Mouse (Mus musculus) C2C12 (cell line): ENCODE data around the gene Mal. TPM values are rescaled to one million over a fixed set of nuclear protein-coding genes. Genes with fewer than 3 reads are reported as not detected.

Experiments used
- H3K27me3 ChIP-seq: one replicate; pipeline ENCODE4 v1.6.1; 2011; ENCODE audit not compliant: control insufficient read depth, insufficient read depth, insufficient read length
- H3K36me3 ChIP-seq: one replicate; pipeline ENCODE4 v1.6.1; 2011; ENCODE audit not compliant: control insufficient read depth, insufficient read depth
- H3K4me3 ChIP-seq: one replicate; pipeline ENCODE4 v1.5.1; 2011; ENCODE audit warnings: mild to moderate bottlenecking, control low read depth; ENCODE audit not compliant: poor library complexity, insufficient read depth, severe bottlenecking
- H3K79me2 ChIP-seq: one replicate; pipeline ENCODE4 v1.6.1; 2011; ENCODE audit not compliant: control insufficient read depth, insufficient read depth
- H3K79me3 ChIP-seq: one replicate; pipeline ENCODE4 v1.6.1; 2011; ENCODE audit warnings: low read depth, control low read depth
- H3ac ChIP-seq: one replicate; pipeline ENCODE3; 2011; ENCODE audit warnings: low read depth; ENCODE audit not compliant: control insufficient read depth, insufficient read length
- CEBPB ChIP-seq: IDR thresholded peaks from one replicate; pipeline ENCODE4 v1.6.1; 2011; ENCODE audit warnings: low read depth, mild to moderate bottlenecking, control low read depth, moderate library complexity
- CTCF ChIP-seq: IDR thresholded peaks from one replicate; pipeline ENCODE4 v1.5.1; 2011; ENCODE audit not compliant: control insufficient read depth, insufficient read depth, insufficient read length
- FOSL1 ChIP-seq: IDR thresholded peaks from one replicate; pipeline ENCODE4 v1.8.0; 2011; ENCODE audit warnings: mild to moderate bottlenecking, low read length; ENCODE audit not compliant: poor library complexity, insufficient read depth, severe bottlenecking
- MAX ChIP-seq: IDR thresholded peaks from one replicate; pipeline ENCODE4 v1.6.1; 2011; ENCODE audit warnings: mild to moderate bottlenecking, control low read depth
- MYOD1 ChIP-seq: IDR thresholded peaks from one replicate; pipeline ENCODE4 v1.6.1; 2011; ENCODE audit warnings: low read depth; ENCODE audit not compliant: control insufficient read depth, insufficient read length
- MYOG ChIP-seq: IDR thresholded peaks from one replicate; pipeline ENCODE4 v1.6.1; 2011; ENCODE audit not compliant: control insufficient read depth, insufficient read length; ENCODE audit errors: extremely low read depth
- USF1 ChIP-seq: IDR thresholded peaks from one replicate; pipeline ENCODE4 v1.6.1; 2011; ENCODE audit warnings: low read depth, mild to moderate bottlenecking, control low read depth, moderate library complexity
- polyA plus RNA-seq: library from polyadenylated mRNA; unstranded; fragments of >200 nt; fragmentation: generic; extraction: Trizol; gene quantifications from one replicate; pipeline ENCODE4 v1.2.1, GENCODE M21; 2012; ENCODE audit warnings: missing spikeins

Gene Mal
- polyA plus RNA-seq, 1 experiment: 0.12 TPM

DNA sequence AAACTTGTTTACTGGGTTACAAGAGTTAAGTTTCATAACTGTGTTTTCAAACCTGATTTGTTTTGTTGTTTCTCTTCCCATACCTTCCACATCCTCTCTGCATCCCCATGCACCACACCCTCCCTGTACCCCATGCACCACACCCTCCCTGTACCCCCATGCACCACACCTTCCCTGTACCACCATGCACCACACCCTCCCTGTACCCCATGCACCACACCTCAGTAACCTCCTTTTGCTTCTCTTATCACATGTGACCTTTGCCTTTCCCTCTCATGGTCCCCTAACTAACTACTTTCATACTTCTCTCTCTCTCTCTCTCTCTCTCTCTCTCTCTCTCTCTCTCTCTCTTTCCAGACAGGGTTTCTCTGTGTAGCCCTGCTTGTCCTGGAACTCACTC is 10.5 kb upstream of the Mal start:
- Histone ChIP-seq H3K79me2 (no peaks in the 10 kb centered on the region), H3K79me3 (no peaks in the 10 kb centered on the region), H3K27me3 (no peaks in the 10 kb centered on the region), H3ac (no peak overlapping the region), H3K36me3 (no peaks in the 10 kb centered on the region), H3K4me3 (no peak overlapping the region)
- TF ChIP-seq USF1 (no peak), FOSL1 (no peak), MYOG (no peak), MAX (no peak), CEBPB (no peak), CTCF (no peak), MYOD1 (no peak)

DNA sequence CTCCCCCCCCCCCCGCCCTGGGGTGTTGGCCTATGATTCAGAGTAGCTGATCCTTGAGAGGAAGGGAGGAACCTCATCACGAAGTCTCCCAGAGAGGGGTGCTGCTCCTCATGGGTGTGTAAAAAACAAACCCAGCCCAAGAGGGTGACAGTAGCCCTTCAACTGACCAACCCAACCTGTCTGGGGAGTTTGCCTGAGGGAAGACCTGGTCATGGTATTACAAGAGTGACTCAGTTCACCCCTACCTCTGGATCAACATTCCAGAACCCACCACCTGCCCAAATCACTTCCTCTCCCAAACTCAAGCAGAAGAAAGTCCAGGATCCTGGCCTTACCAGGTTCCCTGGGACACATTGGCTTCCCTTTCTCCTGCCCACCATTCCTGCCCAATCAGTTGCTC is 6.2 kb upstream of the Mal start:
- H3K79me2 ChIP-seq: no peaks in the 10 kb centered on the region
- TF ChIP-seq CEBPB (no peak), MYOG (no peak), CTCF (no peak), MAX (no peak), USF1 (no peak), MYOD1 (no peak), FOSL1 (no peak)

DNA sequence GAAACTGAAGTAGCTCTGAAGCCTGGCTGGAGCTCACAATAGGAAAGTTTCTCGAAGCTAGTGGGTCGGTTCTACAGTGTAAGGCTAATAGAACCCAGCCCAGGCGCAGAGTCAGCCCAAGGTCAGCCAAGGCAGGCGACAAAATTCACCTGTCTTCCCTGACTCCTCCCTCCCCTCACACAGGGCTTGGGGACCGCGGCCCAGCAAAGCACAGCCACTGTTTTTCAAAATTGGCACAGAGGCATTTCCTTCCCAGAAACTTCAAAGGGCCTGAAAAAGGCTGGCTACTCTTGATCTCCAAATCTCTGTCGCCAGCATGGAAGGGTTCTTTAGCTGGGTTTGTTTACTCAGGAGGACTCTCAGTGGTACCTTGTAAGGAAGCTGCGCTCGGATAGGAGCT is 1.1 kb downstream of the Mal start:
- Histone ChIP-seq H3K79me2 (no peaks in the 10 kb centered on the region), H3K27me3 (peaks cover 75% of the 10 kb centered on the region), H3K79me3 (no peaks in the 10 kb centered on the region), H3ac (no peak overlapping the region), H3K4me3 (no peak overlapping the region), H3K36me3 (no peaks in the 10 kb centered on the region)
- TF ChIP-seq CTCF (no peak), CEBPB (no peak), MAX (no peak), MYOG (no peak), MYOD1 (no peak)

More for the DNA sequence above, 6.2 kb upstream of the Mal start:
- Histone ChIP-seq H3K36me3 (no peaks in the 10 kb centered on the region), H3K27me3 (peaks cover 28% of the 10 kb centered on the region), H3ac (no peak overlapping the region), H3K79me3 (no peaks in the 10 kb centered on the region), H3K4me3 (no peak overlapping the region)

DNA sequence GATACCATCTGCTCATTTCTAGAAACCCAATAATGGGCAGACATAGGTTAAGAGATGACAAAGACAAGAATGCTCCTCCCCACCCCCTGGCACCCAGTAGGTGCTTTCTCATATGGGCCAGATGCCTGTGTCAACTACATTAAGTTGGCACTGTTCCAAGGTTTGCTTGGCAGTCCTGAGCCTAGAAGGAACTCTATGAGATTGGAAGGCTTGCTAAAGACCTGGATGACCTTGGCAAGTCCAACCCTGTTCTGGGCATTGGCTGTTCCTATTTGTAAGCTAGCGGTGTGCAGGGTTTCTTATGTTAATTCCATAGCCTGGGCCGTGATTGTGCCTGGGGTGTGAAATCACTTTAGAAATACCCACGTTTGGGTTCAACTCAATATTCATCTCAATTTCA is 1.7 kb downstream of the Mal start:
- no peak overlapping the region for H3K4me3 ChIP-seq
- H3ac ChIP-seq: no peak overlapping the region
- H3K27me3 ChIP-seq: peaks cover 73% of the 10 kb centered on the region
- H3K36me3 ChIP-seq: no peaks in the 10 kb centered on the region
- no peaks in the 10 kb centered on the region for H3K79me3 ChIP-seq
- H3K79me2 ChIP-seq: no peaks in the 10 kb centered on the region
- TF ChIP-seq MYOD1 (no peak), MYOG (no peak)

DNA sequence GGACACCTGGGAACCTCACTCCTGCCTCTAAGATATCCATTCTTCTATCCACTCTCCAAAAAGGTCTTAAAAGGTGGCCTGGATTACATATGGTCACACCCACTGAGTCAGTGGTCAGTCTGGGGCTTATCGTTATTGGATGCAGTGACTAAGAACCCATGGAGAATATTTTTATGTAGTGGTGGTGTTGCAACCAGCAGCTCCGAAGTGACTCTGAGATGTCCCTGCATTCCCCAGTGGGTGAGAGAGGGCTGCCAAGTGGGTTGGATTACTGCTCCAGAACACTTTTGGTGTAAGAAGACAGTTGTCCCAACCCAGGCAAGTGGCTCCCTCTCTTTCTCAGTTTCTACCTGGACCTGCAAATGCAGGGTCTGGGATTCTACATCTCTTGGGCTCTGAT is 3.7 kb downstream of the Mal start:
- no peak for TF ChIP-seq MYOG
- TF ChIP-seq CEBPB: peak; percentile 43
- Histone ChIP-seq H3K27me3 (peaks cover 77% of the 10 kb centered on the region), H3K36me3 (no peaks in the 10 kb centered on the region), H3ac (no peak overlapping the region), H3K4me3 (no peak overlapping the region), H3K79me3 (no peaks in the 10 kb centered on the region), H3K79me2 (no peaks in the 10 kb centered on the region)

DNA sequence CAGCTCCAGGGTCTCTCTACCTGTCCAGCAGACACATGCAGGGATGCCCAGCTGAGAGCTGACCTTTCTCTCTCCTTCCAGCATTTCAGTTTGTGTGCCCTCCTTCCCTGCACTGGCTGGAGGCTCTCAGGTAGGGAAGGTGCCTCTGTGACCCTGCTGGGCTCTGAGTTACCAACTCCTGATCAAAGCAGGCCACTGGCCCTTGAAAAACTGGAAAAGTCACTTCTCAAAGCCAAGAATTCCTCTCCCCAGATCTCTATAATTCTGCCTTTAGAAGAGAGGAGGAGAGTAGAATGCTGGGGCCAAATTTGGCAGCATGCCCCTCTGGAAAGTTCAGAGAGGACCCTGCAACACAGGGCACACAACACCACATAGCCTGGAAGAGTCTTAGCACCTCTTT is 4.2 kb downstream of the Mal start:
- Histone ChIP-seq H3K79me3 (no peaks in the 10 kb centered on the region), H3K79me2 (no peaks in the 10 kb centered on the region), H3K4me3 (no peak overlapping the region), H3K27me3 (peaks cover 75% of the 10 kb centered on the region), H3K36me3 (no peaks in the 10 kb centered on the region), H3ac (no peak overlapping the region)
- TF ChIP-seq FOSL1 (no peak), MYOG (no peak), CEBPB (no peak)

DNA sequence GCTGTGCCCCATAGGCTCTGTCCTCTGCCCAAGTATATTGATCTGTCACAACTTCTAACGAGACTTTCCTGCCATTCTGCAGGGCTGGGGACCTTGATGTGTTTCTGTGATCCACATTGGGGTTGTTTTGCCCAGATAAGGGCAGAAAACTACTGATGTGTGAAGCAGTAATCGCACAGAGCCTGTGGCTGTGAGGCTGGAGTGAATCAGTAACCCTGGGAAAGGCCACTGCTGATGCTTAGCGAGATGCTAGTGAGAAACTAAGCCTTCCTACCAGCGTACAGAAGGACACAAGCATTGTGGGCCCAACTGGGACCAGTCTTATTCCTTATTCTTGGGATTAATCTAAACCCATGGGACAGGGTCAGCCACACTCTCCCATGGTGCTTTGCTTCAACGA is 4.9 kb downstream of the Mal start:
- H3K27me3 ChIP-seq: peaks cover 71% of the 10 kb centered on the region
- H3K79me3 ChIP-seq: no peaks in the 10 kb centered on the region
- no peak overlapping the region for H3ac ChIP-seq
- H3K4me3 ChIP-seq: no peak overlapping the region
- H3K79me2 ChIP-seq: no peaks in the 10 kb centered on the region
- no peaks in the 10 kb centered on the region for H3K36me3 ChIP-seq
- no peak for TF ChIP-seq MAX
- TF ChIP-seq CEBPB: no peak
- no peak for TF ChIP-seq FOSL1
- no peak for TF ChIP-seq USF1
- TF ChIP-seq MYOD1: no peak
